Mouse (Mus musculus) 3134 (cell line): Measurements from ENCODE around the gene Fbxo27.

Source experiments
- DNase-seq: peaks from one replicate; pipeline ENCODE4 v3.0.0-alpha.2; 2011; ENCODE audit warnings: low spot score; ENCODE audit not compliant: insufficient read length; ENCODE audit errors: extremely low read depth

The Fbxo27 gene

GRCm38 (mm10) chr7:28741368-28741708, 48.7 kb downstream of the Fbxo27 start:
- DNase-seq = no peak

- peak; percentile 95 for DNase-seq
Observed at GRCm38 (mm10) chr7:28741709-28742438, 49.2 kb downstream of the Fbxo27 start, which contains the start of the genes Mrps12 and Sars2. TSS of gene Mrps12 (minus strand) at chr7:28741820. TSS of gene Sars2 (plus strand) at chr7:28741992.
